Mouse (Mus musculus): ENCODE measurements around the gene Itpr3.
A peak's percentile ranks its signal among the peaks of the same experiment; 100 is the strongest.

Gene Itpr3

DNA sequence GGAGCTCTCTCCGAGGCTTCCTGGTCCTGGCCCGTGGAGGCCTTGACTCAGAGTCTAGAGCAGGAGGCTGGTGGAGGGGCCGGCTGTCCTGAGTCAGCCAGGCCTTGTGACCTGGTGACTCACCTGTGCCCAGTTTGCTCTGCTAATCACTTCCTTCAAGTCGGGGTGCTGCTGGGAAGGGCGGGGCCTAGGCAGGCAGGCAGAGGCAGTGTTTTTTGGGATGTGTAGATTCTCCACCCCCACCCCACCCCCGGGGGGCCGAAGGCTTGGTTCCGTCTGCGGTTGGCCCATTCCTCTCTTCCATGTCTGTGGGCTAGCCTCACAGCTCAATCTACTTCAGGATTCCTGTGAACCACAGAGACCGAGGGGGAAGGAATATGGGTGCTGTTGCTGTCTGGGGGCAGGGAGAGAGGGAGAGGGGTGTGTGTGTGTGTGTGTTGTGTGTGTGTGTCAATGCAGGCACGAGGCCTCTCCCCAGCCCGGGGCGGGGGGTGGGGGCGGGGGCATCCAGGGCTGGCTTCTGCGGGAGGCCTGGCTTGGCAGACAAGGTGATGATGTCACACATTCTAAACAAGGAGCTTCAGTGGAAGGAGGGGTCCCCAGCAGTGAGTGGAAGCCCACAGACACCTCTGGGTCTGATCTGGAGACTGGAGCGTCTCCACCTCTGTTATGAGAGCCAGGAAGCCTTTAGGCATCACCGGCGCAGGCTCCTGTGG lies 18.6 kb upstream of the Itpr3 start:
- no peak for DNase-seq (ENCODE audit: low spot score in 2 of 2)

DNA sequence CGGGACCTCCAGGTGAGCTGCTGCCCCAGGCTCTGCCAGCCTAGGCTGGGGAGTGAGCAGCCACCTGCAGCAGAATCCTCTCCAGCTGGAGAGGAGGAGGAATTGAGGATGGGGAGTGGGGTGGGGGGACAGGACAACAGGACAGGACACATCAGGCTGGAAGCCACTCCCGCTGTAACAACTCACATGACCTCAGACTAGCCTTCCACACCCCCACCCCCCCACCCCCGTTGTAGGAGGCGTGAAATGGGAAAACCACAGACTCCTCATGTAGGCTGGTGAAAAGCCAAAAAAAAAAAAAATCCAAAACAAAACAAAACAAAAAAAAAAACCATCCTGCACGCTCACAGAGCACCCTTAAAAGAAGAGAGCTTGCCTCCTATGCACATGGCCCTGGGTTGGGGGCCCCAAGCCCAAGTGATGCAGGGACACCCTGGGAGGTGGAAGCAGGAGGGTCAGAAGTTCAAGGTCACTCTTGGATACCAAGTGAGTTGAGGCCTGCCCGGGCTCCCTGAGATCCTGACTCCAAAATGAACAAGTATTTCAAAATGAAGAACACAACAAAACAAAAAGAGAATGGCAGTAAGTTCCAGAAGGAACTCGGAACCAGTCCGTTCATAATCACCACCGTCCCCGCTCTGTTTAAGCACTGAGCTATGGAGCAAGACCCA lies 17.5 kb upstream of the Itpr3 start:
- no peak for DNase-seq (ENCODE audit: low spot score in 2 of 2)

DNA sequence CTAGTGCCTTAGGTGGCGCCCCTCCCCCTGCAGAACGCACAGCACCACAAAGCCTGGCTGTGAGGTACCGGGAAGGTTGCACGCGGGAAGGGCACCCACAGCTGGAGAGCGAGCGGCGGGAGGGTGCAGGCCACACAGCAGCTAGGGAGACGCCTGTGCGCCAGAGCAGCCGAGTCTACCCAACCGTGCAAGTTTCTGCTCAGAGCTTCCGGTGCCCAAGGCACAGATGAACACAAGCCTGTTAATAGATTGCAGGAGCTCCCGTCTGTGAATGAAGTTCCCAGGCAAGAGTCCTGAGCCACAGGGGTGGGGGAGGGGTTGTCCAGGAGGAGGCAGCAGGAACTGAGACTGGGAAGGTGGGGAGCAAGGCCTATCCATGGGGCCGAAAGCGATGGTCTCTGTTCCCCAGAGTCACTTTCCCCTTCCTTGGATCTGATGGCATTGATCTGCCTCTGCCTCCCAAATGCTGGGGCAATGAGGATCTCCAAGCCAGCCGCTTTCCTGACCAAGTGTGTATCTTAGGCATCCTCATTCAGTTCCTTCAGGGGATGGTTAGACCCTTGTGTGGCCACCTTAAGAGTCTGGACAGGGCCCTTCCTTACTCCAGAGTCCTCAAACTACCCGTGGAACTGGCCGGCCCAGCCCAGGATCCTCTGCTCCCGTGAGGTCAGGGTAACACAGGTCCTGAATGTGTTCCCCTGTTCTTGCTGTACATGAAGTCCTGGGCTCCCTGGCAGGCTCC lies 16.6 kb upstream of the Itpr3 start:
- no peak for DNase-seq (ENCODE audit: low spot score in 2 of 2)

DNA sequence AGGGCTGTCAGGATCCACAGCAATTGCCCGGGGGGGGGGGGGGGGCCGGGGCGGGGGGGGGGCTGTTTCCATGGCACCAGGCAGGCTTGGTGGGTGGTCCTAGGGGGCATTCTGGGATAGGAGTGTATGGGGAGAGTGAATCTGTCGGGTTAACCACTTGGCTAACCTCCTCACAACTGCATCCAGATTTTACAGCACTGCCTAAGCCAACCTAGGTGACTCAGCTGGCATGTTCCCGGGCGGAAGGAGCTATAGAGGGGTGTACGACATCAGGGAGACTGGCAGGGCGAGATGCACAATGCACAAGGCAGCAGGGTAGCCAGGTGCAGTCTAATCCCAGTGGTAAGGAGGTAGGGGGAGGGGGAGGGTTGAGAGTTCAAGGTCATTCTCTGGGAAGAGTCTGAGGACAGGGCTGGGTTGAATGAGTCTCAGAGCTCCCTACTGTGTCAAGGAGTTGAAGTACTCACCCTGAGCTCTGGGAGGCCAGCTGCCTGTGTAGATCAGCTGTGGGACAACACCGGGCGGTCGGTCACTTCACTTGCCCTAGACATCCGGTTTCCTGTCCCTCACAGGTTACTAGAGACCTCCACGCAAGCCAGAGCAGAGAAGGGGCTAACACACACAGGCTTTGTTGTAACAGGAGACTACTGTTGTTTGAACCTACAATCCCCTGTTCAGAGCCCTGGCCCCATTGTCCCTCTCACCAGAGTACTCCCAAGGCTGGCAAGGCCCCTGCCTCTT lies 15.9 kb upstream of the Itpr3 start:
- no peak for DNase-seq (ENCODE audit: low spot score in 2 of 2)

DNA sequence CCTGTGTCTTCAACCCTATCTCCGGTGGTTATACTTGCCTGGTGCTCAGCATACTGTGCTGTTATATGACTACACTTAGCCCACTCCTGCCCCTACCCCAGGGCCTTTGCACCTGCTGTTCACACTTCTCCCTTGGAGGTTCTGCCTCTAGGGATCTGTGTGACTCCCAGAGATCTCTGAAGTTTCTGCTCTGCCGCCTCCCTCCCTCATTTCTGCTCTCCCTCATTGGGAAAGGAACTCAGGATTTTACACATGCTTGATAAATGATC lies 15.4 kb upstream of the Itpr3 start:
- no peak for DNase-seq (ENCODE audit: low spot score in 2 of 2)

DNA sequence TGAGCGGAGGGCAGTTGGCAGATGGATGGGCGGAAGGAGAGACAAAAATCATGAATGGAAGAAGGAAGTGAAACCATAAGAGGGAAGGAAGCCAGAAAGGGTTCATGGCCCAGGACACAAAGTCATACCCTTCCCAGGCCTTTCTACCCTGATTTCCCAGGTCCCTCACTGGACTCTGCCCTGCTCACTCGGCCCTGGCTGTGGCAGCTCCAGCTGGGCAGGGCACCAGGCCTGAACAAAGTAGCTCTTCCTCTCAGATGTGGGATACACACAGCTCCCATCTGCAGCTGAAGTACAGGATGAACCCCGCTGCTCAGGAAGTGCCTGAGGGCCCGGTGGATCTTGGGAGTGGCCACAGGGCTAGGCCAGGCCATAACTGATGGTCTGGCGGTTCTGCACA lies 14.3 kb upstream of the Itpr3 start:
- no peak for DNase-seq (ENCODE audit: low spot score in 2 of 2)

DNA sequence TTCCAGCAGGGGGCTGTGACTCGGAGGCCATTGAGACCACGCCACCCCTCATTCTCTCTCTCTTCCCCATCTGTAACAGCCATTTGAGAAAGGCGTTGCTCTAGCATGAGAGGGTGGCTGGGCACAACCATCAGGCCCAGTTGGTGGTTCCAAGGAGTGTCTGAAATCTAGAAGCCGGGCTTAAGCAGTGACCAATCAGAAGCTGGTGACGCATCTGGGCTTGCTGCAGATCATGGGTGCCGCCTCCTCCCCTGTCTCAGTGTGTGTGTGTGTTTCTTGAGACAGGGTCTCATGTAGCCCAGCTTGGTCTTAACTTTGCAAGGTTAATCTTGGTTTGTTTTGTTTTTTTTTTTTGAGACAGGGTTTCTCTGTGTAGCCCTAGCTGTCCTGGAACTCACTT lies 11.9 kb upstream of the Itpr3 start:
- no peak for DNase-seq (ENCODE audit: low spot score in 2 of 2)

DNA sequence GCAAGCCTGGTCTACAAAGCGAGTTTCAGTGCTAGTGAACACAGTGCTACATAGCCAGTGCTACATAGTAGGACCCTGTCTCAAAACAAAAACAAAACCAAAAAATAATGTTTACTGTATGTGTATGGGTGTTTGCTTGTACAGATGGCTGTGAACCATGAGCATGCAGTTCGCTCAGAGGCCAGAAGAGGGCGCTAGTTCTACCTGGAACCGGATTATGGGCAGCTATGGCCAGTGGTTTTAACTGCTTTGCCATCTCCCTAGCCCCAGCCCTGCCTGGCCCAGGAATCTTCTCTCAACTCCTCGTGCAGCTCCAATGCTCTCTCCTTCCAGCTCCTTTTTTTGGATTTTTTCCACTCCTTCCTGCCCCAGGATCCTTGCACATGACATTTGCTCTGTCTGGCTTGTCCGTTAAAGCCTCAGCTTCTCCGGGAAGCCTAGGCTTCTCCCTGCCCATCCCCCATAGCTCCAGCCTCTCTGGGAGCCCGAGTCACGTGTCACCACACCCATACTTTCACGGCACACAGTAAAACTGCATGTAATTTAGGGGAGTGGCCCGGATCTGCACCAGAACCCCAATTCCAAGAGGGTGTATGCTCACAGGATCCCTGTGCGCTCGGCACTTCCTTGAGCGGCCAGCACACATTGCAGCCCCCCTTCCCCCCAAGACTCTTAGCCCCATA lies 9.2 kb upstream of the Itpr3 start:
- DNase-seq (ENCODE audit: low spot score in 2 of 2), result no peak

DNA sequence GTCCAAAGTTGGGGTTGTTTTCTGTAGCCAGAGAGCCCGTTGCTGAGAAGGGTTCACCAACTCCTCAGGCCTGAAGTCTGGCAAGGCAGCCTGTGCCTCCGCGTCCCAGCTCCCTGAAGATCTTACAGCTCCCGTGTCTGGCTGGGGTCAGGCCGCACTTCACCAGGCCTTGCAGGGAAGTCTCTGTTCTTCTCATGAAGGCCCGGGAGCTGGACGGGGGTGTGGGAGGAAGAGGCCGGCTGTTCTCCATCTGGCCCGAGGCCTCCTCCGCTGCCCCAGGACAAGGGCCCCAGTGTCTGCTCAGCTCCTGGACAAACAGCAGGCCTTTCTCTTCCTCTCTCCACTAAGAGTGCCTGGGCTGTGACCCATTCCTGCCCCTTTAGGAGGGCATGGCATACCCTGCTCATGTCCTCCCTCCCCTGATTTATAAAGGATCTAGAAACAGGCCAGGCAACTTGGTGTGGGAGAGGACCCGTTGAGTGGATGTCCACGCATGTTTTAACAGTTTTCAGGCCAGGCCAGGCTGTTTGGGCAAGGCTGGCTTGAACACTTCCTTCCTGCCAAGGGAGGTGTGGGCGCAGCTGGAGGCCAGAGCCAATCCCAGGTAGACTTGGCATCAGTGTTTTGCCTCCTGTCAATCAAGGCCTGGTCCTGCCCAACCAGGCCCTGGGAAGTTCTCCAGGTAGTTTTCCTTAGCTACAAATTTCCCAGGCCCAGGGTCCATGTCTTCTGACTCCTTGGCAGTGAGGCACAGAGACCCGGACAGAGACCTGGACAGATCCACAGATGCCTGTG lies 8.5 kb upstream of the Itpr3 start:
- peak in 1 of 2 experiments; percentile 62 for DNase-seq (ENCODE audit: low spot score in 2 of 2)

DNA sequence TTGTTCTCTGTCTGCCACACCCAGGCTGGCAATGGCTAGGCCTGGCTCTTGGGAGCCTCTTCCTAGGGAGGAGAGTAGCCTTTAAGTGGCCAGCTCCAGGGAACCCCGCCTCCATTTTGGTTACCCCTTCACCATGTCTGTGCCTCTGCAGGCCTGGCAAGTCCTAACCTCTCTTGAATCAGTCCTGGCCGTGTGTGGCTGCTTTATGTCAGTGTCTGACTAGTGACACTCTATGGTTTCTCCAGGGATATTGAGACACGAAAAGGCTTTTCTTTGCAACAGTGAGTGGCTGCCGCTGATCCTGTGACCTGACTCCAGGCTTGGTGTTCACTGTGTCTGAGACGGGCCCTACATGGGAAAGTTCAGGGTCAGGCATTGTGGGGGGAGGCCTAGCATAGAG lies 6.3 kb upstream of the Itpr3 start:
- DNase-seq (ENCODE audit: low spot score in 2 of 2), result no peak

DNA sequence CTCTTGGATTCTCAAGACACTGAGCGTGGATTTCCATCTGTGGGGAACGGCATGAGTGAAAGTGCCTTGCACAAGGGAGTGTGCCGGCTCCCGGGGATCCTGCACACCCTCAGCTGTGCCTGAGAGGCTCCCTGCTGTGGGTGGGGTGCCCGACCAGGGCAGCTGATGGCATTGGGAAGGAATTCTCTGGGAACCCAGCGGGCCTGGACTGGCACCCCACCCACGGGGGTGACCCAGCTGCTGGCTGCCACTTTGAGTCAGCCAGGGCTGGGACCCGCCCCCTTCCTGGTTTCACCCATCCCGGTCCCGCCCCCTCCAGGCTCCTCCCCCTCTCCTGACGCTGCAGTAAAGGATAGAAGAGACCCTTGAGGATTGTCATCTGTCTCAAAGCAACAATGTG lies 5.6 kb upstream of the Itpr3 start:
- DNase-seq (ENCODE audit: low spot score in 2 of 2), result no peak

DNA sequence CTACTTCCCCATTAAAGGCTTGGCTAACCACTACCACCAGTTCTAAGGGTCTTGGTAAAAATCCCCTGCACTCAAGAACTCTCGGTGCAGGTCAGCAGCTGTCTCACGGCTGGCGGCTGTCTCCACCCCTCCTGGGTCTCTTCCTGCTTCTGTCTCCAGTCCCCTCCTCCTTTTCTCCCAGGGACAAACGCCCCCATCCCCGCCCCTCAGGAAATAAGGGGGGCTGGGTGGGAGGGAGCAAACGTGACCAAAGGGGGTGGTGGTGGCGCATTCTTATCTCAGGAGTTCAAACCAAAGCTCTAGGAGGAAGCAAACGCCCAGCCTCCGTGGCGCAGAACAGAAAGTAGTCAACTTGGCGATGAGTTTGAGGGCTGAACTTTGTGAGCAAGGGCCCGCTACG lies 934 bp upstream of the Itpr3 start:
- peak; percentile 71 to 72 for DNase-seq (ENCODE audit: low spot score in 2 of 2)

DNA sequence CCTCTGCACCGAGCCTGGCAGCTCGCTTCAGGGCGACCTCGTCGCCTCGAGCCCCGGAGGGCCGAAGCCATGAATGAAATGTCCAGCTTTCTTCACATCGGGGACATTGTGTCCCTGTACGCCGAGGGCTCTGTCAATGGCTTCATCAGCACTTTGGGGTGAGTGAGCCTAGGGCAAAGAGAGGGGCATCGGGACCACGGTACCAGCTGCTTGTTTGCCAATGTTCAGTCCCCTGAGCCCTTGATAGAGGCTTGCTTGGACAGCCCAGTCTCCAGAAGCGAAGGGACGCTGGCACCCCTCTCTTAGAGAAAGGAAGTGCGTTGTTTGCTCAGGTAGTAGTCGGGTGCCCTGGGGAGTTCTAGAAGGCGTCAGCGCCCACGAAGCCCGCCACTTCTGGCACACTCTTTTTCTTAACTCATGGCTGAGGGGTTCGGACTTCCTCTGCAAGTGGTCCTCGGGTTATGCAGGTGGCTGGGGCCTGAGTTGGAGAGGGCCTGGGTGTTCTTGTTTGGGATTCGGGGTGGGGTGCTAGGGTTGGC lies 482 bp downstream of the Itpr3 start:
- DNase-seq (ENCODE audit: low spot score in 2 of 2), result no peak

DNA sequence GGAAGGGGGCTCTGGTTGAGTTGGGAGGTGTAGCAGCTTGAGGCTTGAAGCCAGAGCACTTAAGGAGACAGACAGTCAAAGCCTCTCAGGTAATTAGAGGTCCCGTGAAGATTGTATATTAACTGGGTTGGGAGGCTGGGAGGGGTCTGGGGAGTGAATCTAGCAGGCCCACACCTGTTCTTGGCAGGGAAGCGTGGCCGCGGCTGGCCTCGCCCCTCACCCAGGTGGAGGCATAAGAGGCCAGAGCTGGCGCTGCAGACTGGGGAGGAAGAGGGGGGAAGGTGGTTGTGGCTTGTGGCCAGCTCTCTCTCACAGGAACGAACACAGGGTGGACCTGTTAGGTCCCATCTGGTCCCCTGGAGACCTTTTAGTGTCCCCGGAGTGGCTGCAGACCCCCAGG lies 3.6 kb downstream of the Itpr3 start:
- no peak for DNase-seq (ENCODE audit: low spot score in 2 of 2)

DNA sequence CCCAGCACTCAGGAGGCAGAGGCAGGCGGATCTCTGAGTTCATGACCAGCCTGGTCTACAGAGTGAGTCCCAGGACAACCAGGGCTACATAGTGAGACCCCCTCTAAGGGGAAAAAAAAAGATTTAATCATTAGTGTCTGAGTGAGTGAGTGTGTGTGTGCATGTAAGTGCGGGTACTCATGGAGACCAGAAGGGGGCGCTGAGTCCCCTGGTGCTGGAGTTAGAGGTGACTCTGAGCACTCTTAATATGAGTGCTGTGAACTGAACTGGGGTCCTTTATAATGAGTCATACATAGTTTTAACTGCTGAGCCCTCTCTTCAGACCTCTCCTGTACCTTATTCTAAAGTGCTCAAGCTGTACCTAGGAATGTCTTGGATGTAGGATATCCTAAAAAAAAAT lies 4.6 kb downstream of the Itpr3 start:
- DNase-seq (ENCODE audit: low spot score in 2 of 2), result no peak

DNA sequence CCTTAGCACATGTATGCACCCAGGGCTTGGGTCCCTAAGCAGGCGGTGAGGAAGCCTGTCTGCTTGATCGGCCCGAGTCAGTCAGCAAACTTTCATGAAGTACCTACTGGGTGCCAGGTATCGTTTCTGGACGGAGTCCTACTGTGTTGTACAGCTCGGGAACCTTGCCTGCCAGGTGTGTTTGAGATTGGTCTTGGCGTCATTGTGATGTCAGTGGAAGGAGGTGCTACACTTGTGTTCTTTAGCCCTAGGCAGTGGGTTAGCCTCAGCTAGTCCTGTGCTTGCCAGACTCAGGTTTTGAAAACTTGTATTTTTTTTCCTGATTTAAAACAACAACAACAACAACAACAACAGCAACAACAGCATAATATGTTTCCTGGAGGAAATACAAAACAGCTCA lies 5.6 kb downstream of the Itpr3 start:
- DNase-seq (ENCODE audit: low spot score in 2 of 2), result no peak

DNA sequence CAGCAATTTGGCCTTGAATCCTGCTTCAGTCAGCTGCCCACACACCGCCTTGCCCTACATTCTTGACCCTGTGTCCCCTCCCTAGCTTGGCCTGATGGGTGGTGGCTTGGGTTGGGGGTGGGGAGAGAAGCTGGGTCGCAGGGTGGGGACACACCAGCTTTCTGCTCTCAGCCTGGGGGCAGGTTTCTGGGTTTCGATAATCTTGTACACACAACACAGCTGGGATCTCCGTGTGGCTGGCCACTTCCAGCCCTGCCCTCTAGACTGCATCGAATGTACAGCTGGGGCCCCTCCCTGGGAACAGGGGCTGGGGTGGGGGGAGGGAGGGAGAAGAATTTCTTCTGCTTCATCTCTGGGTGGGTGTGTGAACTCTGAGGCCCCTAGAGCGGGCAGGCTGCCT lies 6.6 kb downstream of the Itpr3 start:
- no peak for DNase-seq (ENCODE audit: low spot score in 2 of 2)

DNA sequence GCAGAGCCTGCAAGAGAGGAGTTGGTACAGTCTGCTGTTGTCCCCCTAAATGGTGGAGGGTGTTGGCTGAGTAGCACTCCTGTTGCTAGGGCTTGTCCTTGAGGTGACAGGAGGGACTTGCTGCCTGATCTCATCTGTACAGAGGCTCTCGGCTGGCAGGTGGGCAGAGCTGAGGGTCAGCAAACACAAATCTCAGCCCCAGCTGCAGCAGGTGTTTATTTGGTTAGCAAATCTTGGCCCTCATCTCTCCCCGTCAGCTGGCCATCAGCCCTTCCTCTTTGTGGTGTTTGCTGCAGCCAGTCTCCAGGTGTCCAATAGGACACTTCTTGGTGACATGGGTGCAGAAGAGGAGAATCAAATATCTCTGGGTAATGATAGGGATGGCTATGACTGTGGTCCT lies 7.1 kb downstream of the Itpr3 start:
- DNase-seq (ENCODE audit: low spot score in 2 of 2), result no peak

DNA sequence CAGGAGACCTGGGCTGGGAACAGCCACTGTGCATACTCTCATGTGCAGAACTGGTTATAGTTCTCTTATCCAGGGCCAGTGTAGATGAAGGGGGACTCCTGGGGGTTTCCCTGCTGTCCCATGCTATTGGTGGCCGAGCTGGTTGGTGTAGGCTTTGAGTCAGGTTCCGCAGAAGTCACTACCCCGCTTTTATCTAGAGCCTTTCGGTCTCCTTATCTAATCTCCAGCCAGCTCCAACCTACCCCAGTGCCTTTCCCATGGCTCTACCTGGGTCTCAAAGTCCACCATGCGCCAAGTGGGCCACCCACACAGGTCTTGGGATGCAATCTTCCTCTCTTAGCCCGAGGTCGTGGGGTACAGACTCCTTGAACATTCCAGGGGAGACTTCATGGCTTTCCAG lies 9.0 kb downstream of the Itpr3 start:
- no peak for DNase-seq (ENCODE audit: low spot score in 2 of 2)

DNA sequence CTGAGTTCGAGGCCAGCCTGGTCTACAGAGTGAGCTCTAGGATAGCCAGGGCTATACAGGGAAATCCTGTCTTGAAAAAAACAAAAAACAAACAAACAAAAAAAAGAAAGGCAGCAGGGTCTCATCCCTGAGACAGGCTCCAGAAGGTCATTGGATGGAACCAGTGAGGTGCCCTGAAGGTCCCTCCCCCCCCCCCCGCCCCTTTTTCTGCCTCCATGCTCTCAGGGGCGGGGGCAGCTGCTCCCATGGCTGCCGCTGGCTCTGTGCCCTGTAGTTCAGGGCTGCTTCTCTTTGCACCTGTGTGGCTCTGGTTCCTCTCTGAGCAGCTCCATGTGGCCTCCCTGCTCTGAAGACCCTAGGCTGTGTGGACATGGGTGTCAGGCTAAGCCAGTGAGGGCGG lies 12.0 kb downstream of the Itpr3 start:
- DNase-seq (ENCODE audit: low spot score in 2 of 2), result no peak

DNA sequence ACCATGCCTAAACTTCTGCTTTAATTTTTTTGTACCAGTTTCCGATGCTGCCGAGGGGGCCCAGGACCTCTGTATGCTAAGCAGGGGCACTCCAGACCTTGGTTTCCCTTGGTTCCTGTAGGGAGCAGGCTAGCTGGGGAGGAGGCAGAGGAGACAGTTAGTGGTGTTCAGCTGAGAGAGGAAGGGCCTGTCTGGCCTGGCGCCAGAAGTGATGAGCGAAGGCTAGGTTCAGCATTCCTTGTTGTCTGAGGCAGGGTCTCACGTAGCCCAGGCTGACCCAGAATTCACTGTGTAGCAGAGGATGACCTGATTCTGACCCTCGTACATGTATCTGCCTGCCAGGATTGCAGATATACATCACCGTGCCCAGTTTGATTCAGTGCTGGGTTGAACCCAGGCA lies 13.8 kb downstream of the Itpr3 start:
- DNase-seq (ENCODE audit: low spot score in 2 of 2), result no peak

Data from urinary bladder, postnatal 4 days (tissue).